Mouse (Mus musculus): ENCODE measurements around the gene Mrpl53. TPM values are rescaled to one million over a fixed set of nuclear protein-coding genes. Genes with fewer than 3 reads are reported as not detected.

The Mrpl53 gene
- total RNA-seq, 2 experiments from 2014 or later = 38.0 to 49.5 TPM

GRCm38 (mm10) chr6:83119734-83120051 is 10.9 kb downstream of the Mrpl53 start:
- no peak for ATAC-seq (replicated peaks; ENCODE audit: low FRiP score, poor library complexity, severe bottlenecking)

DNA sequence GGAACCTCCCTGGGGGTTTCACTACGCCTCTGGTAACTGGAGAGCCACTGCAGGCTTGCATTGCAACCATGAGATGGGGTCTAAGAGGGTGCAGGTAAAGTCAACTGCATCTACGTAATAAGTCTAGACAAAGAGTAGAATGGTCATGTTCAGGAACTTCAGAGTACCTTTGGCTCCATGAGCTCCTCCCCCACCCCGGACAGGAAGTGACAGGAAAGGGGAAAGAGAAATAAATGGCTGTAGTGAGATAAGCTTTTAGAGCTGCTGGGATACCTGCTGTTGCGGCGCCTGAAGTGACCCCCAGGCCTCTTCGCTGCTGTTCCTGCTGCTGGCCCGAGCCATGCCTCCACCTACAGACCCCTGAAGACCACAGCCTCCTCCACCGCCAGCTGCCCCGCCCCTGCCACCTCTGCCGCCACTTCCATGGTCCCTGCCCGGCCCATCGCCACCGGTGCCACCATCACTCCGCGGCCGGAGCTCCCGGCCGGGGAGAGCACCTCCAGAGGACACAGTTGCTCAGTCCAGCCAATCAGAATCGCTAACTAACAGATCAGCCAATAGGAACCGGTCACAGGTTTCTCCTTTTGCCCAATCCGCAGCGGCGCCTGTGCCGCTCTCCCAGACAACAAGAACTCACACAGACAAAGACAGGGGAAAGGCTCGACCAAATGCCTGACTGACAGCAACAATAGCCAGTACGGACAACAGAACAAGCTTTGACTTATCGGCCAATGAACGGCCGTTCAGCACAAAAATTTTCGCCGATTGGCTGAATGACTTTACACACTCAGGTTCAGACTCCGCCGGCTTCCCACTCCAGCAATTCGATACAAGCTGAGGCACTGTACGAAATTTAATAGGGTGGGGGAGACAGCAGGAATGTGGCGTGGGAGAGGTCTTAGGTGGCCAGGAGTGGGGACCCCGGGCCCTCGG is 12.4 kb downstream of the Mrpl53 start, which contains the start of gene Wbp1:
Gene Wbp1 (minus strand): TSS at position 630 of the 933 bp plus-strand sequence.
- ATAC-seq (replicated peaks; ENCODE audit: low FRiP score, poor library complexity, severe bottlenecking) = peak; percentile 81

DNA sequence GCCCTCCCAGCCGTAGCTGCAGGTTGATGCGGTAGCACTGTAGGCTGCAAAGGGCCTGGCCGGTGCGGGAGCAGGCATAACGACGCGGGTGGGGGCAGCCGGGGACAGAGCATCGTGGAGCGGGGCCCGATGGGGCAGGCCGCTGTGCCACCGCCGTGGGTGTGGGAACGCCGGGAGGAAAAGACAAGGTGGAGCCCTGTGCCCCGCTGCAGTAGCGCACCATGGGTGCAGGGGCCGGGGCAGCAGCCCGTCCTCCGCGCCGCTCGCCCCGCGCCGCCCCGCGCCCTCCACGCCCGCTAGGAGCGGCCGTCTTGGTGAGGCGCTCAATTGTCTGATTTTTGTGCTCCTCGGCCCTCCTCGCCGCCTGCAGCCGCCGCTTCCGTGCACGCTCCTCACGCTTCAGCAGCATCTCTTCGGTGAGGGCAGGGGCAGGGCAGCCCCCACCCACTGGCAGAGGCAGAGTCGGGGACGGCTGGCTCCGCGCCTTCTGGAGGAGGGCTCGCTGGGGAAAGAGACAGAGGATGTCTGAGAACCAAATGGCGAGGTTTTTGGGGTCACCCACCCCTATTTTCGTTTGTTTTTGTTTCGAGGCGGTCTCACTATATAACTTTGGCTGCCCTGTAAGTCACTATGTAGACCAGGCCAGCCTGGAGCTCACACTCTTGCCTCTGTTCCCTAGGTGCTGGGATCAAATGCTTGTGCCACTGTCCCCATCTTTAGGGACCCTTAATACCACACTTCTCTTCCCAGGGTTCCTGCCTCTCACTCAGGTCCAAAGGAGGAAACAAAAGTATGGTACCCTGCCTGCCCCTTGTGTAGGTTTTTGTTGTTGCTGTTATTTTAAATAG is 13.2 kb downstream of the Mrpl53 start:
- peak; percentile 27 for ATAC-seq (replicated peaks; ENCODE audit: low FRiP score, poor library complexity, severe bottlenecking)

DNA sequence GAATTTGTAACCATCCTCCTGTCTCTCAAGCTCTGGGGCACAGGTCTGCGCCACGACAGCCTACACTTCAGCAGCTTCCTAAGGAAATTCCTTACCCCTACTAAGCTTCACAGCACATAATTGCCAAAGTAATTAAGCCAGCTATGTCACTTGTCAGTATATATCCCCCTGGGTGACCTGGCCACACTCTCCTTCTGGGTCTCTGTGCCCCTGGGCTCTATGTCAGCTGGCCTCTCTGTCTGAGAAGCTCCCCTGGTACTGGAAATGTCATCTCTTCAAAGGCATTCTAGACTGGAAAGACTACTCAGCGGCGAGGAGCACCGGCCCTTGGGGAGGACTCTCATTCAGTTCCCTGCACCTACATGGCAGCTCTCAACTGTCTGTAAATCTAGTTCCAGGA is 14.1 kb downstream of the Mrpl53 start:
- no peak for ATAC-seq (replicated peaks; ENCODE audit: low FRiP score, poor library complexity, severe bottlenecking)

- ATAC-seq (replicated peaks; ENCODE audit: low FRiP score, poor library complexity, severe bottlenecking) = peak; percentile 67
These were observed 16.0 kb downstream of the Mrpl53 start for GRCm38 (mm10) chr6:83124851-83125312.

GRCm38 (mm10) chr6:83125331-83125730 is 16.5 kb downstream of the Mrpl53 start, which contains the start of gene Ino80b:
Ino80b (minus strand) TSS chr6:83125431.
- no peak for ATAC-seq (replicated peaks; ENCODE audit: low FRiP score, poor library complexity, severe bottlenecking)

DNA sequence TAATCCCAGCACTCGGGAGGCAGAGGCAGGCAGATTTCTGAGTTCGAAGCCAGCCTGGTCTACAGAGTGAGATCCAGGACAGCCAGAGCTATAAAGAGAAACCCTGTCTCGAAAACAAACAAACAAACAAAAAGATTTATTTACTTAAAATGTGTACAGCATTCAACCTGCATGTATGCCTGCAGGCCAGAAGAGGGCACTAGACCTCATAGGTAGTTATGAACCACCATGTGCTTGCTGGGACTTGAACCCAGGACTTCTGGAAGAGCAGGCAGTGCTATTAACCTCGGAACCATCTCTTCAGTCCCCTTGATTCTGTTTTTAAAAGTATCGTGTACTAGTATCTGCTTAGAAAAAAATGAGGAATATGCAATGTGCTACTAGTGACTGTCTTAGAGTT is 18.6 kb downstream of the Mrpl53 start:
- ATAC-seq (replicated peaks; ENCODE audit: low FRiP score, poor library complexity, severe bottlenecking) = no peak

- ATAC-seq (replicated peaks; ENCODE audit: low FRiP score, poor library complexity, severe bottlenecking) = no peak
These were observed 22.7 kb downstream of the Mrpl53 start for GRCm38 (mm10) chr6:83131469-83132034.

- ATAC-seq (replicated peaks; ENCODE audit: low FRiP score, poor library complexity, severe bottlenecking) = no peak
These were observed 23.5 kb downstream of the Mrpl53 start for GRCm38 (mm10) chr6:83132176-83132919.

DNA sequence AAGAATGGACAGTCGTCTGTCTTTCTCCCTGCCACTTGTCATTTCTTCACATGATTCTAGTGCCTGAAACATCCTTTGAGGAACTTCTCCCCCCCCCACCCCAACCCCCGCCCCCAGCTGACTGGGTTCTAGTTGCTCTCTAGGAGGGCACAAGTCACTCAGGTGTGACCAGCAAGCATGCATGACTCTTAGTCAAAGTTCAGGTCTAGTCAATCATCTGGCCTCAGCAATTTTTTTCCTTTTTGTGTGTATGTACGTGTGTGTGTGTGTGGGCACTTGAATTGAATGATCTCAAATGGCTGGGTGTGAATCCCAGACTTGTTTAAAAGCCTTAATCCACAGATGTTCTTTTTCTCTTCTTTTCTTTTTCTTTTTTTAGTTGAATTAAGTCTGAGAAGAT is 25.4 kb downstream of the Mrpl53 start:
- no peak for ATAC-seq (replicated peaks; ENCODE audit: low FRiP score, poor library complexity, severe bottlenecking)

DNA sequence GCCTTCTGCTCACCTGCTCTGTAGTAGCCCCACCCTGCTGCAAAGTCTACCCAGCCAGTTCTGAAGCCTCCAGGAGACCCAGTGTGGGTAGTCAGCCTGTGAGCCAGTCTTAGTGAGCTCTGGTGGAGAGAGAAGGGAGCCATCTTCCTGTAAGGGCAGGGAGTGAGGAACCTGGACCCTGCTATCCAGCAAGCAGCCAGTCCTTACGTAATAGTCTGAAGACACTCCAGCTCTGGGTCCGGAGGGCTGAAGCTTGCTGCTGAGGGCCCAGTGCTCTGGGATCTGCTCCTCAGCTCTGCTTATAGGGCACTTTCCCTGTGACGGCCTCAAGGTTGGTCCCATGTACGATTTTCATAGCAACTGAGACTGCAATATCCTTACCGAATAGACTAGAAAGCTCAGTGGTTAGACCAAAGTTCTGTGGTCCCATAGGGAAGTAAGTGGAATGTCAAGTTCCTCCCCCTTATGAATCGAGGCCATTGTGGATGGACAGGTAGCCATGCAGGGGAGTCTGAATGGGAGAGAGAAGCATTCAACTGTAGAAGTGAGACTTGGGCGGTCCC is 26.2 kb downstream of the Mrpl53 start, which contains the start of gene Rtkn:
Gene Rtkn (plus strand): TSS at position 513 of the 563 bp plus-strand sequence.
- ATAC-seq (replicated peaks; ENCODE audit: low FRiP score, poor library complexity, severe bottlenecking) = no peak

DNA sequence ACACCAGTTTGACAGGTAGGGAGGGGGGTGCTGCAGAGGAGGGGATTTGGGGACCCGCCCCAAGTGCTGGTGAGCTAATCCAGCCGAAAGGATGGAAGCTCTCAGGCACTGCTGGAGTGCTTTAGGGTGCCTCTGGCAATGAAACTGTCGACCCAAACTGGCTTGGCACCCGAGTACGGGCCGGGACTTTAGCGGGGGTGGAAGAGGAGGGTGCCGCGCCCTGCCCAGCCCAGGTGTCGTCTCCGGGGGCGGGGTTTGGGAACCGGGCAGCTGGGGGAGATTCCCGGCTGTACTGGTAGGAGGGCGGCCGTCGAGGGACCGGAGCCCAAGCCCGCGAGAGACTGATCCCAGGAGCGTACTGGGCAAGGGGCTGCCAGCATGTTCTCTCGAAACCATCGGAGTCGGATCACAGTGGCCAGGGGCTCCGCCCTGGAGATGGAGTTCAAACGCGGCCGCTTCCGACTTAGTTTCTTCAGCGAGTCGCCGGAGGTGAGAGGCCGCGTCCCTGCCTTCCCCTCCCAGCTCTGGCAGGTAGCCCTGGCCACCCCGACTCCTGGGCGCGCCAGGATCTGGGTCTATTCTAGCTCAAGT is 26.8 kb downstream of the Mrpl53 start:
- no peak for ATAC-seq (replicated peaks; ENCODE audit: low FRiP score, poor library complexity, severe bottlenecking)

- ATAC-seq (replicated peaks; ENCODE audit: low FRiP score, poor library complexity, severe bottlenecking) = no peak
These were observed 27.5 kb downstream of the Mrpl53 start for GRCm38 (mm10) chr6:83136291-83136880.

- ATAC-seq (replicated peaks; ENCODE audit: low FRiP score, poor library complexity, severe bottlenecking) = no peak
These were observed 28.2 kb downstream of the Mrpl53 start for GRCm38 (mm10) chr6:83136881-83137575.

DNA sequence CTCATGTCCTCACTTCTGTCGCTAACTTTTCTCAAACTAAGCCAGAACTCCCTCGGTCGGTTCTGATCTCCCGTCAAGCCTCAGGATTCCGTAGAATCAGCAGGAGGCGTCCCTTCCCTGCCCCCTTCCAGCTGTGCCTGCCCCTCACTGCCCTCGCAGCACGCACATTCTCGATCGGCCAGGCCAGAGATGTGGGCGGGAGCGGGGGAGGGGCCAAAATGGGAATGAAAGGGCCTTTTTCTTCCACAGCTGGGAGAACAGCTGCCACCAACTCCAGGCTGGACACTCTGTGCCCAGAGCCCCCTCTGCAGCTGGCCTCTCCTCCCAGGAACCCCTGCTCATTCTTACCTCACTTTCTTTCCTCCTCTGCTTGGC is 28.7 kb downstream of the Mrpl53 start:
- no peak for ATAC-seq (replicated peaks; ENCODE audit: low FRiP score, poor library complexity, severe bottlenecking)

- no peak for ATAC-seq (replicated peaks; ENCODE audit: low FRiP score, poor library complexity, severe bottlenecking)
These were observed 29.2 kb downstream of the Mrpl53 start for GRCm38 (mm10) chr6:83138056-83138455.

GRCm38 (mm10) chr6:83140044-83140443 is 31.2 kb downstream of the Mrpl53 start:
- no peak for ATAC-seq (replicated peaks; ENCODE audit: low FRiP score, poor library complexity, severe bottlenecking)

DNA sequence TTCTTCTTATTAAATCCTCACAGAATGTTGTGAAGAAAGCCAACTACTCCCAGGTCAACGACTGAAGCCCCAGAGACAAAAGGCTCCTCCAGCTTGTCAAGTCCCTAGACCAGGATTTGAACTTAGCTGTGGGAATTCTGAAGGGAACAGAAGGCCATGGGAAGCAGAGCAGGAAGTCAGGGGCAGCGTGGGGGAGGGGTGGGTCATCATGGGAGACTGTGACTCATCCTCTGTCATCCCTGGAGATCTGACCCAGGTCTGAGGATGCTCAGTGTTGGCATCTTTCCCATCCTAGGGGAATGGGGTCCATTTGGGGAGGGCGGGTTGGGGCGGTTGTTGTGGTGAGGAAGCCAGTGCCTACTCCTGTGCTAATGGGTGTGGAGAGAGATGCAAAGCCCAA is 32.8 kb downstream of the Mrpl53 start:
- ATAC-seq (replicated peaks; ENCODE audit: low FRiP score, poor library complexity, severe bottlenecking) = no peak

Data from erythroid progenitor cell, adult 5-6 weeks (primary cell).